Mouse (Mus musculus) left cerebral cortex, postnatal 10 days (tissue): ENCODE data around the gene Rpl18. TPM values are rescaled to one million over a fixed set of nuclear protein-coding genes. Genes with fewer than 3 reads are reported as not detected.

ENCODE experiments used
- DNase-seq, 2 experiments: peaks; one replicate each; pipeline ENCODE4 v3.0.0; 2021 to 2022; ENCODE audit warnings: low spot score in 2 of 2, mixed read lengths in 1 of 2; ENCODE audit errors: extremely low spot score in 1 of 2
- intact Hi-C: fragments of 180-260 bp; cut with DNase I; formaldehyde crosslinking; loops from one replicate; pipeline ENCODE4 v1.15.1; 2025
- total RNA-seq, 2 experiments: library from RNA; stranded (reverse); gene quantifications; 2 replicates each; pipeline ENCODE4 v1.2.3; 2021

The Rpl18 gene
- total RNA-seq, 2 experiments from 2014 or later: 437 to 456 TPM

DNA sequence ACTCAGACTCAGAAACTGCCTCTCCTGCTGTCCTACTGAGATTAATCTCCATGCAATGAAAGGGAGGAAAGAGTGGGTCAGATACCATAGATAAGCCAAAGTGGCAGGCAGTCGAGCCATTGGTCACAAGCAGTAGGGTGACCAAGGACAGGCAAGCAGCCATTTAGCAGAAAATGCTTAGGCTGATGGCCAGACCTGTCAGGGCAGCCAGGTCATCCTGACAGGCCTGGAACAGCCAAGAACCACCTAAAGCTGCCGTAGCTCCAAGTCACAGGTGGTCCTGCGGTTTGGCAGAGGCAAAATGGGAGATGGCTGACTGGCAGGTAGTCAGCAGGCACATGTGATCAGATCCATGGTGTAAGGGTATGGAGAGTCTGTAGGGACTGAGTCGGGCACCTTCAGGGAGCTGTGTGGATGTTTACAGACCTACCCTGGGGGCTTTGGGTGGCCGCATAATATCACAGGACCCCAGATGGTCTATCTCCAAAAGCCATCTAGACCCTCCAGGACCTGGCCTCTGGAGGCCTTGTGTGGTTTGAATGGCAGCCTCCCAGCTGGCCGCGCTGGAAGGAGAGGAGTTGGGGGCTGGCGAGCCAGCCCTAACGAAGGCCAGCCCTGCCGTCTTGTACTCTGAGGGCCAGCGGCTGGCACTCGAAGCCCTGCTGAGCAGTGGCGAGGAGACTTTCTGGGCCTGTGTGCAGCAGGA lies 6.5 kb downstream of the Rpl18 start:
- intact Hi-C loops: no loop called here
- peak in 1 of 2 experiments; percentile 26 for DNase-seq

DNA sequence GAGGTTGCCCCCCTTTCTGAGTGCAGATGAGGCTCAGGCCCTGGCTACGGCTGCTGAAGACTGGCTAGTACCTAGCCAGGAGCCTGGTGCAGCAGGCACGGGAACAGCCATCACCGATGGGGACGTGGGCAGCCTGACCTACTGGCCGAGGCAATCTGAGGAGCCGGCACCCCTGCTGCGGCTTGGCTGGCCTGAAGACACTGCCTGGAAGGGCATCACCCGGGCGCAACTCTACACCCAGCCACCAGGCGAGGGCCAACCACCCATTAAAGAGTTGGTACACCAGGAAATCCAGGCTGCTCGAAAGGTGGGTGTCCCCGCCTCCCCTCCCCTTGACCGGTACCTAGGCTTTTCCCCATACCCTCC lies 7.1 kb downstream of the Rpl18 start:
- intact Hi-C loops: no loop called here
- DNase-seq: no peak

DNA sequence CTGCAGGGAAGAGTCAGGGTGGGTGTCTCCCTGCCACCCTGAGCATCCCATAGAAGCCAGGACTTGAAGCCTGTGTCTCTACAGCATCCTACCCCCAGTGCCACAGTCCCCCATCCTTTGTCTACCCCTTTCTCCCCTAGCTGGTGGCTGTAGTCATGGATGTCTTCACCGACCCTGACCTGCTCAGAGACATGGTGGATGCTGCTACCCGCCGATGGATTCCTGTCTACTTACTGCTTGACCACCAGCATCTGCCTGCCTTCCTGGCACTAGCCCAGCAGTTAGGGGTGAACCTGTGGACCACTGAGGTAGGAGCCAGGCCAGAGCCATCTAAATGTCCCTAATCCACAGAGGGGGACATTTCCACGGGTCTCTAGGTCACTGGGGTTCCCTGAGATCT lies 8.0 kb downstream of the Rpl18 start:
- intact Hi-C loops: no loop called here
- DNase-seq: no peak

DNA sequence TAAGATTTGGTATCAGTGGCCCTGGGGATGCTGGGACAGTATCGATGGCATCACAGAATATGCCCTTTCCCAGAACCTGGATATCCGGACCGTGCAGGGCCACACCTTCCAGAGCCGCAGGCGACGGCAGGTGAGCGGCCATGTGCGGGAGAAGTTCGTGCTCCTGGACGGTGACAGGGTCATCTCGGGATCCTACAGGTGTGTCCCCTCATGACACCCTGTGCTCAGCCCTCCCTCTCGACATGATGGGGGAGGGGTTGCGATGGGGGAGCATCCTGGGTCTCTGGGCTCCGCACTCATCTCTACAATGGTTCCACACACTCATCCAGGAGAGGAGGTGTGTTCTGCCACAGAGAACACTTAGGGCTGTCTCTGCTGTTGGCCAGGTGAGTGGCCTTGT lies 8.5 kb downstream of the Rpl18 start:
- intact Hi-C loops: no loop called here
- no peak for DNase-seq

DNA sequence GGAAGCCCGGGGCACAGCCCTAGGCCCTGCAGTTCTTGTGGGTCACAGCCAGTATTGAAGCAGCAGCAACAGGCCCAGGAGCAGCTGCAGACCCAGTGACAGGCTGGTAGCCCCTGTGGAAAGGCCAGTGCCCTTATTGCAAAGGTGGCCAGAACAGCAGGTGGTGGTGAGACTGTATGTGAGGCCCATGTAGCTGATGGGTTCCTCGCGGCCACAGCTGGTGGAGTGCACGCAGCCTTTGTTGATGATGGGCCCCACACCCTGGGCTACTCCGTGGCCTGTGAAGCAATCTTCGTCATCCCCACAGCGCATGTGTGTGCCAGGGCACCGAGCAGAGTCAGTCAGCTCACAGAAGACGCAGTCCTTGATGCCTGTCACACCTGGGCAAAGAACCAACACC lies 9.9 kb downstream of the Rpl18 start:
- no peak for DNase-seq
- intact Hi-C loops: no loop called here

DNA sequence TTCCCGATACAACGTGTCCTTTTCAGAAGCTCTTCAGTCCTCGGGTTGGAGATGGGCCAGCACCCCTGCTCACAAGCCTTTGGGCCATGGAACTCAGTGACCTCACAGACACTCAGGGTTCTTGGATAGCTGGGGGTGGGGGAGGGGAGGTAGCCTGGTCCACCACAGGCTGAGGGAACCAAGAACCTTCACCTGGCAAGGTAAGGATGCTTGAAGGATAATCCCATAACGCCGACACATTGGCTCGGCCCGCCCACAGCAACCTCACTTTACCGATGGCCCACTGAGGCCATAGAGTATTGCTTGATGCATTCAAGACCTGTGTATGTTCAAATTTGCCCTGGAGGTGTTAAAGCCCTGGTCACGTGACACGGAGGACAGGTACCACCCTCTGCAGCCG lies 10.5 kb downstream of the Rpl18 start, which contains the start of gene Spaca4:
Gene Spaca4 (minus strand): TSS at position 101 of the 400 bp plus-strand sequence.
- intact Hi-C loops: no loop called here
- no peak for DNase-seq

DNA sequence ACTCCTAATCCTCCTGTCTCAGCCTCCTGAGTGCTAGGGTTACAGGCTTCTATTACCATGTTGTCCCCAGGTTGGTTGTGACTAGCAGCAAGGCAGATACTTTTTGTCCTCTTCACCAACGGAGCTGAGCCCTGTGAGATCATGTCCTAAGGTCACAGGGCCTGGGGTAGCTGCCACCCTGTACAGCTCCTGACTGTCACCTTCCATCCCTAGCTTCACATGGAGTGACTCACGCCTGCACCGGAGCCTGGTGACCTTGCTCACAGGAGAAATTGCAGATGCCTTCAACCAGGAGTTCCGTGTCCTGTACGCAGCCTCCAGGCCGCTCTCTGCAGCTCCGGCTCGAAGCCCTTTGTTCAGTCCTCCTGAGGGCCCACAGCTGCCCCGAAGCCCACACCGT lies 11.2 kb downstream of the Rpl18 start:
- DNase-seq: no peak
- intact Hi-C loops: no loop called here

DNA sequence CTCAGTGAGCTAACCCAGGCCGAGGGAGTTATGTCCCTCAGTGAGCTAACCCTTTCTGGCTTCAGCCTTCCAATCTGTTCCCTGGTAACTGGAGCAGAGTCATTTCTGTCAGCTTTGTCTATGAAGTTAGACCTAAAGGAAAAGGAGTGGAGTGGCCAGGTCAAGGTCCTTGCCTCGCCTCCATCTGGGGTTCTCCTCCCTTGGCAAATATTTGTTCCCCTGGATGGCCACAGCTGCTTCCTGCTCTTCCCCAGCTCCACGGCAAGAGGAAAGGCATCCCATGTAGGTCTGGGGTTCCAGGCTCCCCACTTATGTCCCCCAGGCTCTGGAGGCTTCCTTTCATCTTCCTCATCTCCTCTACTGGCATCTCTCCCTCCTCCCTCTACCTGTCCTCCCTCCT lies 12.4 kb downstream of the Rpl18 start:
- intact Hi-C loops: no loop called here
- no peak for DNase-seq

DNA sequence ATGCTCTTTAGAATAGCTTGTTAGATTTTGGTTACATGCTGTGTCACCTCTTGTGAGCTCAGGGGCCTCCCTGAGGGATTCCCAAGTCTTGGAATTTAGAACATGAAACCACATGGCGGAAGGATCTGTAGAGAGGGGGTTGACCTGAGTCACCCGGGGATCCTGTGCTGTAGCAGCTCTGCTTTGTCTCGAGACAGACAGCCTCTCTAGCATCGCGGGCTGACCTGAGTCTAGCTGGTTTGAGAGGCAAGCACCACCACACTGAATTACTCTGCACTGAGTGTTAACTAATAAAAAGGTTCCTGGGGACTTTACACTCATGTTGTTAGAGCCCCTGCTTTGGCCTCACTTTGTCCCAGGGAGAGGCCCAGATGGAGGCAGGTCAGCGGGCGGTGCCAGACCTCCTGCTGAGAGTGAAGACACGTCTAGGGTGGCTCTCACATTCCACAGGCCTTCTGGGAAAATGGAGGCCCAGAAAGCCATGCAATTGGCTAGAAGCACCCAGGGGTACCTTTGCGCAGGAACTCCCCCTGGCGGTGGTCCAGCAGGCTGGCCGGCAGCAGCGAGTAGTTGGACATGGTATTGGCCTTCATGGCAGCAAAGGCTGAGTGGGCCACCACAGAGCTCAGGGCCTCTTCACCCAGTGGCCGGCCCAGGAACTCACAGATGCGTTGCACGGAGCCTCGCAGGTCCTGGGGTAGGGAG lies 15.6 kb downstream of the Rpl18 start:
- intact Hi-C loops: no loop called here
- DNase-seq: peak in 1 of 2 experiments; percentile 76

DNA sequence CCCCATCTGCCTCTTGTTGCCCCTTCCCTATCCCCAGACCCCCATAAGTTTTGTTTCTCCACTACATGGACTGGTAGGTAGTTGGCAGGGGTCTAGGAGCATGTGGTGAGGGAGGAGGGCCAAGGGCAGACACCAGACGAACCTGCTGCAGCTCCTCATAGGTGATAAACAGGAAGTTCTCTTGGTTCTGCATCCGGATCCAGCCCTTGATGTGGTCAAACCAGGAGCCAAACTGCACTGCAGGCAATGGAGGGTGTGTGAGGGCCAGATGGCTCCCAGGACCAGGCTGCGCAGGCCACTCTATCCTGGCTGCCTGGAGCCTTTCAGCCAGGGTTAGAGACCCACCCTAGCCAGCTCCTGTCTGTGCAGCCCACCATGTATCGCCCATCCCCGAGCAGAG lies 18.2 kb downstream of the Rpl18 start:
- intact Hi-C loops: no loop called here
- no peak for DNase-seq

DNA sequence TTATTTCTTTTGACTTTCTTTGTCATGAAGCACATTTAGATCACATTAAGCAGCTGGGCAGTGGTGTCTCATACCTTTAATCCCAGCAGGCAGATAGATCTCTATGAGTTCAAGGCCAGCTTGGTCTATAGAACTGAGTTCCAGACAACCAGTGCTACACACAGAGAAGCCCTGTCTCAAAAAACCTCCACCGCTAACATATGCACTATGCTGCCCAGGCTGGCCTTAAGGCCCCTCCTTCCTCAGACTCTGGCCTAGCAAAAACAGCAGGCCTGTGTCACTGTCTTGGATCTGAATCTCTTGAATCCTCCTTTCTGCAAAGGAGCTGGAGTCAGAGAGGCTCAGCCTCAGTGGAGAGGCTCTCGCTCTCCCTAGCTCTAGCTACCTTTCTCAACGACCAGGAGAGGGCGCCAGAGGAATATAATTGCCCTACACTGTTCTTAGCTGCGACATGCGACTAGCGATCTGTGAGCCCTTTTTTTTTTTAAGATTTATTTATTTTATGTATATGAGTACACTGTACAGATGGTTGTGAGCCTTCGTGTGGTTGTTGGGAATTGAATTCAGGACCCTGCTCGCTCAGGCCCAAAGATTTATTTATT lies 24.0 kb downstream of the Rpl18 start:
- peak; percentile 84 to 86 for DNase-seq
- intact Hi-C loops: loop anchor here (2.0 kb wide), 1 partner anchor 62 kb away; no protein-coding TSS in a partner anchor

DNA sequence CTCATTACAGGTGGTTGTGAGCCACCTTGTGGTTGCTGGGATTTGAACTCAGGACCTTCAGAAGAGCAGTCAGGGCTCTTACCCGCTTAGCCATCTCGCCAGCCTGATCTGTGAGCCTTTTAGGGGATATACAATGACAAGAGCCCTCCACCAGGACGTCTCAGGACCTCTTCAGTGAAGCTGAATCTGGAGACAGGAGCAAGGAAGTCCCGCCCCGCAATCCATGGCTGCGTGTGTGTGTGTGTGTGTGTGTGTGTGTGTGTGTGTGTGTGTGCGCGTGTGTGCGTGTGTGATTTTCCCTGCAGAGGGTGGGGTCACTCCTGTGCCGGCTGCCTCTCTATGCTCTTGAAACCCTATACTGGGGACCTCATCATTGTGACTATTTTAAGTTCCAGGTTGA lies 24.6 kb downstream of the Rpl18 start:
- intact Hi-C loops: loop anchor here (2.0 to 5.0 kb wide), 3 partner anchors 42 to 197 kb away; partner anchors contain the start of genes Lmtk3 and Sult2b1
- no peak for DNase-seq

DNA sequence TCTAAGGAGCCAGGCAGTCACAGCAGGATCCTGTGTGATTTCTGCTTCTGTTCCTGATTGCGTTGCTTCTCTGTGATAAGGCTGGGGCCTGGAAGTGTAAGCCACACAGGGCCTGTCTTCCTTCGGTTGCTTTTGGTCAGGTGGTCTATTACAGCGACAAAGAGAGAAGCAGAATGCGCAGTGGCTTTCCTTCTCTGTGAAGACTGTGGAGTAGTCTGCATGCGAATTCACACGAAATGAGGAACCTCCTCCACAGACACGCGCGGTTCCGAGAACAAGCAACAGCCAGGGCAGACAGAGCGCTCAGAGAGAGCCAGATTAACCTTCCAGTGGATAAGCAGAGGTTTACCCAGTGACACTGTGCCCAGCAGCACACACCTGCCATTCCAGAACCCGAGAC lies 26.1 kb downstream of the Rpl18 start:
- intact Hi-C loops: loop anchor here (5.0 kb wide), 2 partner anchors 41 to 196 kb away; partner anchors contain the start of genes Lmtk3 and Sult2b1
- no peak for DNase-seq

DNA sequence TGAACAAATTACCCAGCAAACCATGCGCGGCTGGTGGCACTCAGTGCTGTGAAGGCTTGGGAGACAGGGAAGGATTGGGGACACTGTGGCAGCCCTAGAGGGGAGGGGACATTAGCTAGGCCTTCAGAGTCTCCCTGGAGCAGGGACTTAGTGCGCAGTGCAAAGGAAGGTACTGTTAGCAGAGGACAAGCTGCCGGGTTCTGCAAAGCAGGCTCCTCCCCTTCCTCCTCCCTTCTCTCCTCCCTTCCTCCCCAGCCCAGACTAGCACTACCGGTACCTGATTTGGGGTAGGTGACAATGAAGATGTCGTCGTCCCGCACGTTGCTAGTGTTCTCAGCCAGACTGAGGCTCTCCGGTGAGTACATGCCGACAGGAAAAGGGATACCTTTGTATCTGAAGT lies 26.5 kb downstream of the Rpl18 start:
- intact Hi-C loops: loop anchor here (5.0 kb wide), 2 partner anchors 41 to 196 kb away; partner anchors contain the start of genes Lmtk3 and Sult2b1
- DNase-seq: no peak

DNA sequence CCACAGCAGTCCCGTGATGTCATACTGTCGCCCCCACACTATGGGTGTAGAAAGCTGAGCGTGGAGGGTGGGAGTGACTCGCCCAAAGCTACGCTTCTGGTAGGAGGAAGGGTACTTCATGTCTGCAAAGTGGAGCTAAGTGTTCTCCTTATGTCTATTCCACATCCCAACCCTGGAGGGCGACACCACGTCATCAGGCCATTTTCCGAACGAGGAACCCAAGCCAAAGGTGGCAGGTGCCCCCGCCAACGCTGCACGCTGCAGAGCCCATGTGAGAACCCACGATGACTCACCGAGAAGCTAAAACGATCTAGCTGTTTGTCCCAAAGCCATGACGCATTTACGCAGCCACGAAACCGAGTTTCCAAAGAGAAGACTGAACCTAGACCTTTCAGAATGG lies 27.1 kb downstream of the Rpl18 start:
- DNase-seq: peak in 1 of 2 experiments; percentile 70
- intact Hi-C loops: loop anchor here (5.0 kb wide), 2 partner anchors 40 to 195 kb away; partner anchors contain the start of genes Lmtk3 and Sult2b1

DNA sequence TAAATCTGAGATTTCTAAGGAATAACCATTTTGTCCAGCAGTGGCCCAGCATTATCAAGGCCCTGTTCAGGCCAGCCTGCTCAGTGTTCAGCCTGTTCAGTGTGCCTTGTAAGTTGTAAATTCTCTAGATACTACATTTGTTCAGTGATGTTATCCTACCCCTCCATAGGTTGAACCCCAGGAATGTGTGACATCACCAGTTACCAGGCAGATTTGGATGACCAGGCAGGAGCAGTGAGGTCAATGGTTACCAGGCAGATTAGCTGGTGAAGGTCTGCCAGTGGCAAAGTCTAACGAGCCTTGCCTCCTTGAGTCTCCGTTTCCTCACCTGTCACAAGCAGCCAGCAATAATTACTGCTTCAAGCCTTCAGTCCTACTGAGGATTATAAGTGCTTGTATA lies 29.1 kb downstream of the Rpl18 start:
- intact Hi-C loops: loop anchor here (5.0 kb wide), 2 partner anchors 38 to 193 kb away; partner anchors contain the start of genes Lmtk3 and Sult2b1

DNA sequence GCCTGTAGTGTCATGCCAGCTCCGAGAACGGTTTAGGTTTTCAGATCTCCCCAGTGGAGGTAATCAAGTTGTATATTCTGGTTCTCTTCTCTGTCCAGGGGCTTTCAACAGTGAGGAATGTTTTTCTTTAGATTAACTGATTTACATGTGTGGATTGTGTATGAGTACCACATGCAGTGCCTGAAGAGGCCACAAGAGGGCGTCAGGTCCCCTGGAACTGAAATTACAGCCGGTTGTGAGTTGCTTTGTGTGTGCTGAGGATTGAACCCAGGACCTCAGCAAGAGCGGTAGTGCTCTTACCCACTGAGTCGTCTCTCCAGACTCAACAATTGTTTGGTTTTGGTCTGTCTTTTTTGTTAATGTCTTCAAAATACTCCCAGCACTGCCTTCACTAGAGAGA lies 31.3 kb downstream of the Rpl18 start:
- no peak for DNase-seq
- intact Hi-C loops: loop anchor here (5.0 kb wide), 1 partner anchor 261 kb away; no protein-coding TSS in a partner anchor

More for the DNA sequence above, 29.1 kb downstream of the Rpl18 start:
- DNase-seq: peak in 1 of 2 experiments; percentile 91

DNA sequence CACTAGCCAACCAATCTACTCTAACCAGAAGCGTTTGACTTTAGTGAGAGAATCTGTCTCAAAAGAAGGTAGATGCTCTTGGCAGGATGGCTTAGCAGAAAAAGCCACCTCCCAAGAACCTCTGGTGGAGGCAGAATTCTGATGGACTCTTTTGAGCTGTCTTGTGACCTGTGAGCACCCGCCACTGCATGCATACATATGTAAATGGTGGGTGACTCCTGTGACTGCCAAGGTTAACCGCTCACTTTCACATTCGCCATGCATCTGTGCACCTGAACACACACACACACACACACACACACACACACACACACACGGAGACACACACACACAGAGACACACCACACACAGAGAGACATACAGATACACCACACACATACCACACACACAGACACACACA lies 32.2 kb downstream of the Rpl18 start:
- intact Hi-C loops: loop anchor here (5.0 kb wide), 1 partner anchor 260 kb away; no protein-coding TSS in a partner anchor
- DNase-seq: no peak

DNA sequence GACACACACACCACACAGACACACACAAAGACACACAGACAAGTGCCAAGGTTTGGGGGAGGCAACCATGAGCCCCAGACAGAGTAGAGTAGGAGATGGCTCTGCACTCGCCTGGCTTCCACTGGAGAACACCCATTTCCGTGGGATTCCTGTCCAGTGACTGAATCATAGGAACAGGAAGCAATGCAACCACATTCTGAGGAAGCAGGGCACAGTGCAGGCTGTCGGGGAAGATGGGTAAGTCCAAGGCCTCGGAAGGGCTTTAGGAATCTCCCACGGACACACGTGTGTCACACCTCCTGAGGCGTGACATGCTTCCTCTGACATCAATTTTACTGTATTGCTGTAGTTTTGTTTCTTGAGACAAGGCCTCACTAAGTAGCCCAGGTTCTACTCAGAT lies 32.9 kb downstream of the Rpl18 start:
- DNase-seq: no peak
- intact Hi-C loops: loop anchor here (5.0 kb wide), 1 partner anchor 259 kb away; no protein-coding TSS in a partner anchor
